Mouse (Mus musculus) heart, embryonic 16.5 days (tissue): ENCODE data around the gene Polr2f. TPM values are rescaled to one million over a fixed set of nuclear protein-coding genes. Genes with fewer than 3 reads are reported as not detected.

Experiments used
- ATAC-seq: fragments of 200-750 bp; cut with Nextera tagmentation; replicated peaks from 2 replicates; pipeline ENCODE4 v1.8.0; 2017; ENCODE audit warnings: moderate number of reproducible peaks; ENCODE audit not compliant: insufficient read depth, low FRiP score; ENCODE audit errors: extremely low read depth
- H3K27ac ChIP-seq: fragments of 300-500 bp; sonication (generic); 2 replicates; pipeline ENCODE4 v1.5.1; 2014; ENCODE audit warnings: mild to moderate bottlenecking, low read length, control low read depth, moderate library complexity
- H3K27me3 ChIP-seq: fragments of 300-500 bp; sonication (generic); 2 replicates; pipeline ENCODE4 v1.6.1; 2014; ENCODE audit warnings: low read length, mixed read lengths; ENCODE audit not compliant: control insufficient read depth, insufficient read depth
- H3K36me3 ChIP-seq: fragments of 300-500 bp; sonication (generic); 2 replicates; pipeline ENCODE4 v1.6.1; 2014; ENCODE audit not compliant: control insufficient read depth, insufficient read depth
- H3K4me1 ChIP-seq: fragments of 300-500 bp; sonication (generic); 2 replicates; pipeline ENCODE4 v1.6.1; 2014; ENCODE audit warnings: low read length, mixed read lengths; ENCODE audit not compliant: control insufficient read depth, insufficient read depth
- H3K4me2 ChIP-seq: fragments of 300-500 bp; sonication (generic); 2 replicates; pipeline ENCODE4 v1.6.1; 2014; ENCODE audit warnings: low read depth, mild to moderate bottlenecking, control low read depth, low read length
- H3K4me3 ChIP-seq: fragments of 300-500 bp; sonication (generic); 2 replicates; pipeline ENCODE4 v1.5.1; 2014; ENCODE audit warnings: mild to moderate bottlenecking, control low read depth, low read length
- H3K9ac ChIP-seq: fragments of 300-500 bp; sonication (generic); 2 replicates; pipeline ENCODE4 v1.6.1; 2014; ENCODE audit warnings: low read length, control low read depth
- H3K9me3 ChIP-seq: fragments of 300-500 bp; sonication (generic); replicated peaks from 2 replicates; pipeline ENCODE4 v1.6.1; 2016; ENCODE audit warnings: low read length; ENCODE audit not compliant: control insufficient read depth
- WGBS: fragments of 180-500 bp; shearing (Covaris S2); extraction: QIAGEN DNeasy Blood & Tissue Kit; methylation state at CpG from one replicate; pipeline ENCODE4 v1.1.7; 2014; 5-methylcytosine and 5-hydroxymethylcytosine counted together
- polyA plus RNA-seq: library from polyadenylated mRNA; unstranded; fragments of >200 nt; fragmentation: Nextera tagmentation; extraction: Ambion mirVana; gene quantifications from 2 replicates; pipeline ENCODE4 v1.2.1, GENCODE M21; 2015

Gene Polr2f
- polyA plus RNA-seq, 1 experiment from 2014 or later, result 262 TPM

DNA sequence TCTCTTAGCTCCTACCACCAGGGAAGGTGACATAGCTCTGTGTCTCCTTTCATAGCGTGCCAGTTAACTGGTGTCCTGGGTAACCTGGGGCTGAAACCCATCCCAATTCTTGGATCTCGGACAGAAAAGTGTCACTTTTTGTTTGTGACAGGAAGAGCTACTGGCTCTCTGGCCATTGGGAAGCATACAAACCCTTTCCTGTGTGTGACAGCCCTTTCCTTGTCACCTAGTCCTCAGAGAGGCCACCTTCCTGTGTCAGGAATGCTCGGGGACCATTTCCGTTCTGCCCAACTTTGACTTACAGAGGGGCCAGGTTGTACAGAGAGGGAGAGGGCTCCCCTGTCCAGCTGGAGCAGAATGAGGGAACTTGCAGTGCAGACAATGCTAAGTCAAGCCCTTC lies 41.4 kb upstream of the Polr2f start:
- Histone ChIP-seq H3K9me3 (no peaks in the 10 kb centered on the region), H3K9ac (no peak overlapping the region), H3K27ac (peak overlapping the region; percentile 99), H3K27me3 (no peaks in the 10 kb centered on the region), H3K36me3 (peaks cover 7% of the 10 kb centered on the region; the same call in 1 of the 2 replicates), H3K4me2 (peak overlapping the region; percentile 21; the same call in 1 of the 2 replicates), H3K4me3 (no peak overlapping the region), H3K4me1 (peaks cover 54% of the 10 kb centered on the region)
- 48% methylated on average over 4 of the region's 4 CpGs for WGBS
- no peak for ATAC-seq

DNA sequence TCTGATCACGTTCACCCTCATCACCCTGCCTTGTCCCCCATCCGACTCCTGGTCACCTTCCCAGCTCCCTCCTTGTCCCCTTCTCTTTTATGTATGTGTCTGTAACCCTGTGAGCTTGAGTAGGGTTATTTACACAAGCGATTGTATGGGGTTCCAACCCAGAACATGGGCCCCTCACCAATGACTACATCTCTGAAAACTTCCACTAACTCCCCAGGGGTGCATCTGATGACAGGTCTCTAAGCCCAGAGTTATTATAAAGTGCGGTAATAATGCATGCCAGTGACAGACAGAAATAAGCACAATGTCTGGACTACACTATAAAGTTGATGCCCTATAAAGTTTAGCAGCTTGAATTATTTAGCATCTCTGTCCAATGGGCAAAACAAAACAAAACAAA lies 40.4 kb upstream of the Polr2f start:
- no peak for ATAC-seq
- Histone ChIP-seq H3K9ac (no peak overlapping the region), H3K9me3 (no peaks in the 10 kb centered on the region), H3K4me1 (peaks cover 54% of the 10 kb centered on the region), H3K36me3 (peaks cover under 1% of the 10 kb centered on the region; the same call in 1 of the 2 replicates), H3K27me3 (no peaks in the 10 kb centered on the region), H3K4me3 (no peak overlapping the region), H3K27ac (no peak overlapping the region), H3K4me2 (no peak overlapping the region)
- 69% methylated on average over 4 of the region's 4 CpGs for WGBS

DNA sequence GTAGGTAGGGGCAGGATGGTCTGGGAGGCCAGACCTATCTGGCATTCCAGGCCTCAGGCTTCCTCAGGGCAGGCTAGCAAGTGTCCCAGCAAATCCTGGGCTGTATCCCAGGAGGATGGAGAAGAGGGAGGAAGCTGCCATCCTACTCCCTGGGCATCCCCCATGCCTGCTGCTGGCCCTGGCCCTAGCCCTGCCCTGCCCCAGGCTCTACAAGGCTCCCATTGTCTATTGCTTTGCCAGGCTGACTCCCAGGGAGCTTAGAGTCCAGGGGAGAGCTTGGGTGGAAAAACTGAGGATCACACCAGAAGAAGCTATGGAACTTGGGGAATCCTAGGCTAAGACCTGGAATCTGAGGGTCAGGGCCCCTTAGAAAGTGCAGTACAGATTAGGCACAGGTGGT lies 39.3 kb upstream of the Polr2f start:
- Histone ChIP-seq H3K27me3 (no peaks in the 10 kb centered on the region), H3K36me3 (no peaks in the 10 kb centered on the region), H3K4me2 (no peak overlapping the region), H3K4me3 (no peak overlapping the region), H3K9ac (no peak overlapping the region), H3K27ac (no peak overlapping the region), H3K9me3 (no peaks in the 10 kb centered on the region), H3K4me1 (peaks cover 51% of the 10 kb centered on the region)
- no peak for ATAC-seq

DNA sequence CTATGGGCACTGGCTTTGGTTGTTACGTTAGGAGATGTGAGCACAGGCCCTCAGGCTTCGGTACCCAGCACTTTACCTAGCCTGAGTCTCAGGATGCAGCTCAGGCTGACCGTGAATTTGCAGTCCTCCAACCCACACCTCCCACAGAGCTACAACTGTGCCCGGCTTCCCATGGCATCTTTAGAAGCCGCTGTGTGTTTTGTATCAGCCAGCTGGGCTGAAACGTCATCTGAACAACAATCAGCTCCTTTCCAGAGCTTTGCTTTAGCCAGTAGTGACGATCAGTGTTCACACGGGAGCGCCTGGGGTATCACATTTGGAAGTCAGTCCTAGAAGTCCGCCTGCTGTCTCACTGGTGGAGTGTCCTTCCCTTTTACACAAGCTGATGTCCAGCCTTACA lies 37.5 kb upstream of the Polr2f start:
- Histone ChIP-seq H3K4me3 (no peak overlapping the region), H3K9me3 (no peaks in the 10 kb centered on the region), H3K27me3 (no peaks in the 10 kb centered on the region), H3K4me1 (peaks cover 38% of the 10 kb centered on the region), H3K36me3 (no peaks in the 10 kb centered on the region), H3K27ac (no peak overlapping the region), H3K4me2 (no peak overlapping the region), H3K9ac (no peak overlapping the region)
- WGBS, result 76% methylated on average over 10 of the region's 10 CpGs
- no peak for ATAC-seq

DNA sequence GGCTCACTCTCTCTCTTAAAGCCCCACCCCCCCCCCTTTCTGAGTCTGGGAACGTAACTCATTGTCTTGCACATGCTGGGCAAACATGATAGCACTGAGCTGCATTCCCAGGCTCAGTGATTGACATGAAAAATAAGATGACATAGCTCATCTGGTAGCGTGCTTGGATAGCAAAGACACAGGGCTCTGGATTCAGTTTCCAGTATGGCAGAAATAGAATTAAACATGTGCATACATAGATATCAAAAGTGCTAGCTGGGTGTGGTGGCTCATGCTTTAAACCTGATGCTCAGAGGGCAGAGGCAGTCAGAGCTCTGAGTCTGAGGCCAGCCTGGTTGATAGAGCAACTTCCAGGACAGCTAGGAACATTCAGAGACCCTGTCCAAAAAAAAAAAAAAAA lies 35.0 kb upstream of the Polr2f start:
- H3K27ac ChIP-seq, result no peak overlapping the region
- H3K9ac ChIP-seq, result no peak overlapping the region
- no peak overlapping the region for H3K4me2 ChIP-seq
- ATAC-seq, result no peak
- no peaks in the 10 kb centered on the region for H3K9me3 ChIP-seq
- no peaks in the 10 kb centered on the region for H3K36me3 ChIP-seq
- WGBS, result 36% methylated on average over 2 of the region's 2 CpGs
- H3K4me3 ChIP-seq, result no peak overlapping the region
- H3K27me3 ChIP-seq, result no peaks in the 10 kb centered on the region
- peaks cover 27% of the 10 kb centered on the region for H3K4me1 ChIP-seq

DNA sequence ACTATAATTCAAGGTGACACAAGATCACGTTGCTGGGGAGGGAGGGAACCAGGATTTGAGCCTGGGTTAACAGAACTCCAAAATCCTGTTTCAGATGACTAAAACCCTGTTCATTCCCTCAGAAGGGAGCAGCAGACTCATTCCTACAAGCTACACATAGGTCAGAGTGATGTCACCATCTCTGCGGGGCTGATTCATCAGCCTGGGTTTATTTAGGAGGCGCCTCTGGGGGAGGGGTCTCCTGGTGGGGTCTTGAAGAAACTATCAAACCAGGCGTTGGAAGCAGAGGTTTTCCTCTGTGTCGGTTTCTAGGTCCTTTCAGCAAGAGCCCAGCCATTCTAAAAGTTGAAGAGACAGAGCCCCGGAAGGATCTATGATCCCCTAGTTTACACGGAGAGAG lies 32.8 kb upstream of the Polr2f start:
- peak overlapping the region; percentile 72 for H3K4me2 ChIP-seq
- peak overlapping the region; percentile 95 for H3K4me3 ChIP-seq
- ATAC-seq, result no peak
- H3K36me3 ChIP-seq, result no peaks in the 10 kb centered on the region
- H3K4me1 ChIP-seq, result peaks cover 27% of the 10 kb centered on the region
- H3K27me3 ChIP-seq, result no peaks in the 10 kb centered on the region
- WGBS, result 24% methylated on average over 7 of the region's 7 CpGs
- H3K27ac ChIP-seq, result peak overlapping the region; percentile 98
- peak overlapping the region; percentile 99 for H3K9ac ChIP-seq
- no peaks in the 10 kb centered on the region for H3K9me3 ChIP-seq

DNA sequence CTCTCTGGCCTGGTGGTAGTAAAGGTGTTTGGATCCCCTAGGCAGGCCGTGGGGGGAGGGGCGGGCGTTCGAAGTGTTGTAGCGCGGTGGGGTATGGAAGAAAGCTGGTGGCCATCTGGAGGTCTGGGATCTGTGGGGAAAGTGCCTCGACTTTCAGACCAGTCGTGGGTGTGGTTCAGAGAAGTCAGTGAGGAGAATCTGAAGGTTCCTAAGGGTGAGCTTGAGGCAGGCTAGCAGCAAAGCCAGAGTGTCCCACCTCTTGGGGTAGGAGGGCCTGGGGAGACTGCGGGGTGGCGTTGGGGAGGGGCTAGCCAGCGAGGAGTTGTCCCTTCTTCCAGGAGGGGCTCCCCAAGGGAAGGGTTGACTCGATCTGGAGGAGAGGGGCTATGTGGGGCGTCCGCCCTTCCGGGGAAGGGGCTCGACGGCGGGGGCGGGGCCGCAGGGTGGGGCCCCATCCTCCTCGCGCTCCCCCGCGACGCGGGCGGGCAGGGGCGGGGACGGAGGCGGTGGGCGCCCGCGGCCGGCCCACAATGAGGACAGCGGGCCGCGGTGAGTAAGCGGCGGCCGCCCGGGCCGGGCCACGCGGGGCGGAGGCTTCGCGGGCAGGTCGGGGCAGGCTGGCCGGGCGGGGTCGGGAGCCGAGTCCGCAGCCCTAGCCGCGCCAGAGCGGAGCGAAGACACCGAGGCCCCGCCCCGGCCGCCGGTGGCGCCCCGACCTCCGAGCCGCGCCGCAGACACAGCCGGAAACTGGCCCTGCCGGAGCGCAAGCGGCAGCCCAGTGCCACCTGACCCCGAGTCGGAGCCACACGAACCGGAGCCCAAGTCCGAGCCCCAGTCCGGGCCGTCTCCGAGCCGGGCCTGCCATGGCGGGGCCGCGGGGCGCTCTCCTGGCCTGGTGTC lies 32.1 kb upstream of the Polr2f start, which contains the start of gene Micall1:
Gene Micall1 (plus strand): TSS at position 478 of the 900 bp plus-strand sequence.
- no peaks in the 10 kb centered on the region for H3K36me3 ChIP-seq
- no peaks in the 10 kb centered on the region for H3K9me3 ChIP-seq
- H3K27me3 ChIP-seq, result no peaks in the 10 kb centered on the region
- peak within 1 kb of the TSS; percentile 95 for H3K4me3 ChIP-seq
- ATAC-seq, result peak; percentile 69
- WGBS, result under 1% methylated on average over 80 of the region's 85 CpGs
- H3K27ac ChIP-seq, result peak within 1 kb of the TSS; percentile 98
- peak within 1 kb of the TSS; percentile 72 for H3K4me2 ChIP-seq
- H3K4me1 ChIP-seq, result peaks cover 27% of the 10 kb centered on the region
- peak within 1 kb of the TSS; percentile 99 for H3K9ac ChIP-seq

DNA sequence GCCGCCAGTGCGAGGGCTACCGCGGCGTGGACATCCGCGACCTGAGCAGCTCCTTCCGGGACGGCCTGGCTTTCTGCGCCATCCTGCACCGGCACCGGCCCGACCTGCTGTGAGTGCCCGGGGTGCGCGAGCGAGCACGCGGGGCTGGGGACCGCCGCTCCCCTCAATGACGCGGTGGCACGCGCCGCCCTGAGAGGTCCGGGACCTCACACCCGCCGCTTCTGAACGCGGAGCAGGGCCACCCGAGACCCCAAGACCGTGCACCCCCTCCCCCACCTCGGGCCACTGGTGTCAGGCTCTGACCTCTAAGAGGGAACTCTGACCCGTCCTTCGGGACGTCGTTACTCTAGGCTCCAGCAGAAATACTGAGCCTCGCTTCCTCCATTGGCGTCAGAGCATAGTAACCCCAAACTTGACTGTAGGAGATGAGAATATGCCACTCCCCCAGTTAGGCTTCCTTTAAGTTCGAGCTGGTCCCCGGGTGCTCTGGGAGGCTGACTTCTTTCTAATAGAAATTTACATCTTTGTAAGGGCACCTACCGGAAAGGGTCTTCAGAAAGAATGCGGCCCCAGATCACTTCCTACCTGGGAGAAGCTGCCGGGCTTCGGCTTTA lies 31.4 kb upstream of the Polr2f start:
- H3K4me2 ChIP-seq, result peak overlapping the region; percentile 72
- H3K4me3 ChIP-seq, result peak overlapping the region; percentile 95
- H3K9me3 ChIP-seq, result no peaks in the 10 kb centered on the region
- WGBS, result under 1% methylated on average over 46 of the region's 46 CpGs
- peaks cover 4% of the 10 kb centered on the region; the same call in 1 of the 2 replicates for H3K36me3 ChIP-seq
- peak; percentile 47 for ATAC-seq
- peaks cover 27% of the 10 kb centered on the region for H3K4me1 ChIP-seq
- H3K9ac ChIP-seq, result peak overlapping the region; percentile 99
- no peaks in the 10 kb centered on the region for H3K27me3 ChIP-seq
- H3K27ac ChIP-seq, result peak overlapping the region; percentile 98

DNA sequence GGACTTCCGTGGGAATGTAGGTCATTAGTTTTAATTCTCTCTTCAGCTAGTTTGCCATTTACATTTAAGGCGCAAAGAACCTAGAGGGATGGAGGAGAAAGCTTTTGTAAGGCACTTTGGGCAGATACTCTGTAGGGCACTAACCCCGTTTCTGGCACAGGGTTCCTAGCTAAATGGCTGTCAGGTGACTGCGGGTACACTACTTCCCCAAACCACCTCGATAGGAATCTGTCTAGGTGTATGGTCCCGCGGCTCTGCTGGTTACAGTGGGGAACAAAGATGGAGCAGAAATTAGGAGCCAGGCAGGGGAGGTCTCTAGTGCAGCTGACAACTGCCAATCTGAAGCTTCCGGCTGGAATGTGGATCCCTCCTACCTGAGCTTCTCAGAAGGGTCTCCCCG lies 30.8 kb upstream of the Polr2f start:
- no peak for ATAC-seq
- H3K9ac ChIP-seq, result peak overlapping the region; percentile 99
- no peaks in the 10 kb centered on the region for H3K9me3 ChIP-seq
- H3K4me3 ChIP-seq, result peak overlapping the region; percentile 95
- H3K36me3 ChIP-seq, result peaks cover 8% of the 10 kb centered on the region
- peaks cover 27% of the 10 kb centered on the region for H3K4me1 ChIP-seq
- peak overlapping the region; percentile 72 for H3K4me2 ChIP-seq
- H3K27me3 ChIP-seq, result no peaks in the 10 kb centered on the region
- H3K27ac ChIP-seq, result peak overlapping the region; percentile 98
- 8% methylated on average over 9 of the region's 9 CpGs for WGBS
